In the genomic region with DNA sequence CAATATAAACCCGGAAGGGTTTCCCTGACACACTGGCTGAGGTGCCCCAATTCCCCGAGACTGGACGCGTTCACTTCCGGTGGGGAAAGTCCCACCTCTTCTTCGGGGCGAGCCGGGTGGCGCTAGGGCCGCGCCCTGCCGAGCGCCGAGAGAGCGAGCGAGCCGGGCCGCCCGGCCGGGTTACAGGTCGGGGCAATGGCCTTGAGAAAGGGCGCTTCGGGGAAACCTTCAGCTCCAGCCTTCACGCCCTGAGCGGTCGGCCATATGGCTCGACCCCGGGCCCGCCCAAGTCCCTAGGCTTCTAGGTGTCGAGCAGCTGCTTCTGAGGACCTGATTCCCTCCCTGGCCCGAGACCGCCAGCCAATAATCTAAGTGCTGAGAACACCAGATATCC, we compare ENCODE assay signal across 8 mouse cellular contexts. TPM values are rescaled to one million over a fixed set of nuclear protein-coding genes. Genes with fewer than 3 reads are reported as not detected.
DNase-seq lines count a peak whose midpoint lies in the region; ATAC-seq and TF ChIP-seq lines count a peak whose summit lies in the region.

No protein-coding gene starts in this region.

- peak overlapping the region; percentile 83 for H3K9ac ChIP-seq in embryonic facial prominence, embryonic 11.5 days (replicated peaks; ENCODE audit: low read length)
- peak overlapping the region; percentile 89 for H3K9ac ChIP-seq in limb, embryonic 14.5 days (ENCODE audit: low read depth, low read length, severe bottlenecking)
- peak overlapping the region; percentile 75 for H3K9ac ChIP-seq in midbrain, embryonic 16.5 days (ENCODE audit: low read depth, low read length)

- DNase-seq in 416B (ENCODE audit: low read depth): peak; percentile 80
- DNase-seq in adrenal gland, postnatal 14 days: peak; percentile 86
- peak; percentile 81 for DNase-seq in embryonic facial prominence, embryonic 11.5 days (ENCODE audit: low spot score)
- DNase-seq in heart, adult 18-20 months: peak; percentile 79 to 87
- DNase-seq in kidney, adult 2 months: peak; percentile 83
- peak; percentile 72 for DNase-seq in limb, embryonic 14.5 days (ENCODE audit: low spot score)
- peak; percentile 53 to 64 for DNase-seq in spleen, postnatal 14 days (ENCODE audit: low spot score in 2 of 2)

- no peaks in the 10 kb centered on the region for H3K27me3 ChIP-seq in embryonic facial prominence, embryonic 11.5 days (ENCODE audit: control insufficient read depth, insufficient read depth, low read length)
- no peaks in the 10 kb centered on the region for H3K27me3 ChIP-seq in kidney, adult 2 months (replicated peaks; ENCODE audit: control insufficient read depth, insufficient read depth, low read length)
- no peaks in the 10 kb centered on the region for H3K27me3 ChIP-seq in limb, embryonic 14.5 days (ENCODE audit: control insufficient read depth, insufficient read depth, low read length)
- H3K27me3 ChIP-seq in midbrain, embryonic 16.5 days (ENCODE audit: control insufficient read depth, insufficient read depth, low read depth, low read length): no peaks in the 10 kb centered on the region

- TF ChIP-seq POLR2A in kidney, adult 2 months (IDR thresholded peaks at IDR 0.05; ENCODE audit: low read depth, low read length): no peak
- 0 out of 2 replicates have a peak, but pooled peaks have one; percentile 60 for TF ChIP-seq POLR2A in limb, embryonic 14.5 days (IDR thresholded peaks at IDR 0.05; ENCODE audit: borderline replicate concordance, extremely low read depth, insufficient read depth, insufficient read length)

- no peak for TF ChIP-seq CTCF in kidney, adult 2 months (conservative IDR thresholded peaks at IDR 0.05; ENCODE audit: insufficient read depth, insufficient read length, low read depth, low read length)

- H3K4me1 ChIP-seq in embryonic facial prominence, embryonic 11.5 days (ENCODE audit: control insufficient read depth, insufficient read depth, low read length): no peaks in the 10 kb centered on the region
- H3K4me1 ChIP-seq in kidney, adult 2 months (ENCODE audit: control insufficient read depth, insufficient read depth, low read length): peaks cover 3% of the 10 kb centered on the region; the same call in 1 of the 2 replicates
- H3K4me1 ChIP-seq in limb, embryonic 14.5 days (ENCODE audit: control insufficient read depth, insufficient read depth, low read length): no peaks in the 10 kb centered on the region
- H3K4me1 ChIP-seq in midbrain, embryonic 16.5 days (ENCODE audit: control insufficient read depth, insufficient read depth, low read length): peaks cover 12% of the 10 kb centered on the region

- peak overlapping the region; percentile 95 for H3K27ac ChIP-seq in embryonic facial prominence, embryonic 11.5 days (replicated peaks; ENCODE audit: low read depth, low read length)
- peak overlapping the region; percentile 98 for H3K27ac ChIP-seq in kidney, adult 2 months (ENCODE audit: insufficient read depth, low read depth, low read length)
- peak overlapping the region; percentile 94 for H3K27ac ChIP-seq in limb, embryonic 14.5 days (replicated peaks; ENCODE audit: low read depth, low read length)
- peak overlapping the region; percentile 90 for H3K27ac ChIP-seq in midbrain, embryonic 16.5 days (ENCODE audit: low read length)

- H3K36me3 ChIP-seq in embryonic facial prominence, embryonic 11.5 days (replicated peaks; ENCODE audit: control insufficient read depth, insufficient read depth, low read depth, low read length): no peaks in the 10 kb centered on the region
- no peaks in the 10 kb centered on the region for H3K36me3 ChIP-seq in kidney, adult 2 months (ENCODE audit: control insufficient read depth, insufficient read depth, low read length)
- H3K36me3 ChIP-seq in limb, embryonic 14.5 days (ENCODE audit: control insufficient read depth, insufficient read depth, low read length): peaks cover 5% of the 10 kb centered on the region; the same call in 1 of the 2 replicates
- H3K36me3 ChIP-seq in midbrain, embryonic 16.5 days (ENCODE audit: control insufficient read depth, insufficient read depth, low read length): no peaks in the 10 kb centered on the region

- peak; percentile 80 for ATAC-seq in embryonic facial prominence, embryonic 11.5 days (replicated peaks; ENCODE audit: insufficient number of reproducible peaks, low FRiP score, low TSS enrichment, low read depth)
- peak; percentile 87 for ATAC-seq in limb, embryonic 14.5 days (ENCODE audit: low FRiP score, low read depth)
- peak; percentile 94 for ATAC-seq in midbrain, embryonic 16.5 days

- H3K4me2 ChIP-seq in embryonic facial prominence, embryonic 11.5 days (ENCODE audit: low read depth, low read length): peak overlapping the region; percentile 34
- peak overlapping the region; percentile 48 for H3K4me2 ChIP-seq in limb, embryonic 14.5 days (replicated peaks; ENCODE audit: low read depth, low read length, severe bottlenecking)
- peak overlapping the region; percentile 53 for H3K4me2 ChIP-seq in midbrain, embryonic 16.5 days (ENCODE audit: low read length)

- no peaks in the 10 kb centered on the region for H3K9me3 ChIP-seq in embryonic facial prominence, embryonic 11.5 days (replicated peaks; ENCODE audit: control insufficient read depth, low read length)
- H3K9me3 ChIP-seq in limb, embryonic 14.5 days (ENCODE audit: control insufficient read depth, low read length): no peaks in the 10 kb centered on the region
- H3K9me3 ChIP-seq in midbrain, embryonic 16.5 days (replicated peaks; ENCODE audit: control insufficient read depth, low read length, poor library complexity, severe bottlenecking): no peaks in the 10 kb centered on the region; the same call in 1 of the 2 replicates

- peak overlapping the region; percentile 59 for H3K4me3 ChIP-seq in embryonic facial prominence, embryonic 11.5 days (ENCODE audit: low read depth, low read length)
- H3K4me3 ChIP-seq in kidney, adult 2 months (ENCODE audit: insufficient read depth, low read depth, low read length): peak overlapping the region; percentile 72
- H3K4me3 ChIP-seq in limb, embryonic 14.5 days (replicated peaks; ENCODE audit: low read length): peak overlapping the region; percentile 53
- peak overlapping the region; percentile 56 for H3K4me3 ChIP-seq in midbrain, embryonic 16.5 days (ENCODE audit: low read depth, low read length)

- 15% methylated on average over 23 of the region's 32 CpGs for WGBS in embryonic facial prominence, embryonic 11.5 days
- WGBS in kidney, adult 2 months: 1% methylated on average over 17 of the region's 32 CpGs
- WGBS in limb, embryonic 14.5 days: 32% methylated on average over 21 of the region's 32 CpGs
- WGBS in midbrain, embryonic 16.5 days: 16% methylated on average over 30 of the region's 32 CpGs

RNA-seq across cellular contexts. Expression of a gene that starts 1.0 kb away (rescaled TPM):
- 24.2 and 26.8 TPM in 2 replicates for total RNA-seq in adrenal gland, postnatal 14 days (2021)
- polyA plus RNA-seq in embryonic facial prominence, embryonic 11.5 days (2014; fragmentation: Nextera tagmentation; extraction: Ambion mirVana): 43.8 and 51.8 TPM in 2 replicates
- total RNA-seq in heart, adult 18-20 months (2021): 10 to 100 TPM; 21.8 to 25.6 TPM
- polyA plus RNA-seq in kidney, adult 2 months (2012; rRNA removed): 1.9 and 3.4 TPM in 2 replicates
- polyA plus RNA-seq in limb, embryonic 14.5 days (2012; rRNA removed): 33.8 and 34.4 TPM in 2 replicates
- polyA plus RNA-seq in limb, embryonic 14.5 days (2014; fragmentation: Nextera tagmentation; extraction: Ambion mirVana): 36.2 and 39.0 TPM in 2 replicates
- polyA plus RNA-seq in midbrain, embryonic 16.5 days (2015; fragmentation: Nextera tagmentation; extraction: Ambion mirVana): 10.9 and 12.3 TPM in 2 replicates

Comparison
In these comparisons a context has a peak if more than half of its experiments do, and no peak if none do; other contexts are left out.
1. Peak in every context shown above with its lines: DNase-seq, ATAC-seq, H3K4me3 ChIP-seq and H3K27ac ChIP-seq.